Mouse (Mus musculus) adrenal gland, adult 2 months (tissue): ENCODE results near the gene Btbd35f16. TPM values are rescaled to one million over a fixed set of nuclear protein-coding genes. Genes with fewer than 3 reads are reported as not detected.
"Not testable (repeated sequence)": the region's sequence is repeated elsewhere in the genome, so short reads cannot be mapped to it uniquely, and the experiment has no call there.

Experiments
- DNase-seq: peaks from one replicate; pipeline ENCODE4 v3.0.0; 2021
- long read RNA-seq: library from polyadenylated mRNA; stranded (forward); transcript quantifications from one replicate; pipeline ENCODE4 v2.0.0, GENCODE M21; 2021
- polyA plus RNA-seq: library from polyadenylated mRNA; depleted of rRNA; stranded (reverse); fragments of >200 nt; gene quantifications from 2 replicates; pipeline ENCODE4 v1.2.3, GENCODE M21; 2012; rRNA removed
- total RNA-seq, 2 experiments: library from RNA; stranded (reverse); gene quantifications; 2 replicates each; pipeline ENCODE4 v1.2.3; 2021

Gene Btbd35f16
- not detected for total RNA-seq
- not detected in 2 replicates for polyA plus RNA-seq
- long read RNA-seq, result 0 reads

DNA sequence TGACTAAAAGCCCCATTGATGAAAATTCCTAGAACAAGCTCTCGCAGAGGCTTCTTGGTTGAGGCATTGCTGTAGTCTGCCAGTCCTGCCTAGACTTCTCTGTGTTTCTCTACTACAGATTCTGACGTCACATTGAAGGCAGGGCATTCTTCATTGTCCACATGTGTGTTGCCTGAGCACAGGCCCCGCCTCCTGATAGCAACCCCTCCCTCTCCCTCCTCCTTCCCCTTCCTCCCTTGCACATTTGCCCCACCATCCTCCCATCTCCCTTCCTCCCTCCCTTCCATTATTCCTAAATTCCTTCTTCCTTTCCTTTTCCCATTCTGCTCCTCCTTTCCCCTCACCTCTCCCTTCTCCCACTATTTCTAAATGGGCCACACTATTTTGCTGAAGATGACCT, at the start of gene Btbd35f16:
Gene Btbd35f16, minus strand, starts transcription at position 101 of the 400 bp plus-strand sequence.
- not testable (repeated sequence) for DNase-seq

Other genes starting within 250 kb of the Btbd35f16 start
- gene Btbd35f10, start 204.1 kb downstream of the Btbd35f16 start, total RNA-seq, result not detected
- not detected in 2 replicates for gene Btbd35f10, start 204.1 kb downstream of the Btbd35f16 start, polyA plus RNA-seq
- not detected for gene Btbd35f3, start 80.7 kb upstream of the Btbd35f16 start, total RNA-seq
- not detected in 2 replicates for gene Btbd35f3, start 80.7 kb upstream of the Btbd35f16 start, polyA plus RNA-seq
- not detected for gene Btbd35f28, start 239.6 kb upstream of the Btbd35f16 start, total RNA-seq
- gene Btbd35f28, start 239.6 kb upstream of the Btbd35f16 start, polyA plus RNA-seq, result not detected in 2 replicates